Mouse (Mus musculus) gastrocnemius, postnatal 10 days (tissue): ENCODE measurements around the gene Pqbp1. TPM values are rescaled to one million over a fixed set of nuclear protein-coding genes. Genes with fewer than 3 reads are reported as not detected.
"Not testable (repeated sequence)": the region's sequence is repeated elsewhere in the genome, so short reads cannot be mapped to it uniquely, and the experiment has no call there.

Experiments used
- DNase-seq: peaks from one replicate; pipeline ENCODE4 v3.0.0; 2021; ENCODE audit warnings: mixed read lengths
- long read RNA-seq, 2 experiments: library from polyadenylated mRNA; stranded (forward); transcript quantifications; one replicate each; pipeline ENCODE4 v2.0.0; 2021
- total RNA-seq, 2 experiments: library from RNA; stranded (reverse); gene quantifications; 2 replicates each; pipeline ENCODE4 v1.2.3; 2021

The Pqbp1 gene
- 10 to 100 TPM; 32.2 to 38.5 TPM for total RNA-seq
- long read RNA-seq, experiment 1, transcript Pqbp1-201 (7 exons, 1,104 nt) = major isoform, 6 of 14 reads
- long read RNA-seq, experiment 1, partial matches to known transcripts = 0 of 14 reads
- long read RNA-seq, experiment 1, other reads (novel, unspliced or antisense) = 2 of 14 reads
- long read RNA-seq, experiment 2, transcript Pqbp1-203 (7 exons, 1,148 nt) = minor isoform, 6 of 16 reads
- long read RNA-seq, experiment 2, transcript Pqbp1-201 (7 exons, 1,104 nt) = major isoform, 8 of 16 reads
- long read RNA-seq, experiment 2, partial matches to known transcripts = 0 of 16 reads
- long read RNA-seq, experiment 2, other reads (novel, unspliced or antisense) = 0 of 16 reads

DNA sequence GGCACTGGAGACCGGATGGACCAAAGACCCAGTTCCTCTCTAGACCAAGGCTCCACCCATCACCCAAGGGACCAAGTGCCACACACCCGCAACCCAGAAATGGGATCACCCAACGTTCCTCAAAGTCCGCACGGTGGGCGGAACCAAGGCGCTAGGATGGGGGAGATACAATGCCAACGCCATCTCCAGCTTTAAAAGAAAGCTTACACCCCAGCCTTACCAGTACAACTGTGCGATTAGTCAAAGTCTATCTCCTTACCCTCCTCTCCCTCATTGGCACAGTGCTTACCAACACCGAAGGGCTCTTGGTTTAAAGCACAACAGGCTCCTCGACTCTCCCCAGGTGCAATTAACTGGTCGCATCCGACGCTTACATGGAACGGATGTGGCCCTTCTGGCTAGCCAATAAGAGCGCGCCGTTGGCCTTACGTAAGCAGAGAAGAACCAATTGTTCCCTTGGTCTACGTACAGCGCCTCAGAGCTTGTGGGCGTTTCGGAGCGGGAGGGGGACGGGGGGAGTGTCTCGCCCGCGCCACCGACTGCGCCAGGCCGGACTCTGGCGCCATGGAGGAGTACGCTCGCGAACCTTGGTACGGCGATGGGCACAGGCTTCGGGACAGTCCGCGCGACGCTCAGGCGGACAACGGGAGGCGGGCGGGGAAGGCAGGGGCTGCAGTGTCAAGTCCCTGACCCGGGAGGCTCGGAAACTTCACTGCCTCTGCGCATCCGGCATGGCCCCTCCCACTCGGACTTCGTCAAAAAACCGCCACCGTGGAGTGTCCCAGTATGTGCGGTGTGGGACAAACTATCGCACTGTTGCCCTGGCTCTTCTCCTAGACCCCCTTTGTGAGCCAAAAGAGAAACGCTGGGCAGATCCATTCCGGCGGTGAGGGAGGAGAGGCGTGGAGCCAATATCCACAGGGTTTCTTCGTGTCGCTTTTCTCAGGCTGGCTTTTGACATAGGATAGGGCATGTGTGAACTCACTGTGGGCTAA lies at the start of gene Pqbp1, which contains the start of gene Timm17b:
Pqbp1 (minus strand) TSS at position 390 of the 995 bp plus-strand sequence.
Timm17b (plus strand) TSS at position 478 of the 995 bp plus-strand sequence.
- DNase-seq = peak; percentile 75

DNA sequence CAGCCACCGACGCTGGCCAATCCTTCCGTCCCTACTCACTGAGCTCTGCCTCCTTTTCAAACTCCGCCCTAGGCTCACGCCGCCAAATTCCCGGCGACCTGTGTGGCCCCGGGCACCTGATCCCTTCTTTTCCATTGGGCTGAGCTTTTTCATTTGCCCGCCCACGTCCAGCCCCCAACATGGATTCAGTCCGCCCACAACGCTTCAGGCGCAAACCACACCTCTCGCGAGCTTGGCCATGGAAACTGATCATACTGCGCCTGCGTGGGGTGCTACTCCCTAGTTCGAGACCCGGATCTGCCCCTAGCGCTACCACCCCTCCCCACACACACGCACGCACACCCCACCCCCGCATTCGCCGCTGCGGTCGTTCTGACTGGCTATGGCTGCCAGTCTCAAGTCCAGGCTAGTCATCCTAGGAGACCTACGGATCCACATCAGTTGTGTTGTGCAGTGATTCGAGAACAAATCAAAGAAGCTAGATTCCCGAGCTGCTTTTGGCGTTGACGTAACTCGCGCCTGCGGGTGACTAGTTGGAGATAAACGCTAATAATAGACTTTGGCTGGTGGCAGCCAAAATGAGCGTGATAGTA lies 48.9 kb upstream of the Pqbp1 start:
- peak; percentile 84 for DNase-seq

DNA sequence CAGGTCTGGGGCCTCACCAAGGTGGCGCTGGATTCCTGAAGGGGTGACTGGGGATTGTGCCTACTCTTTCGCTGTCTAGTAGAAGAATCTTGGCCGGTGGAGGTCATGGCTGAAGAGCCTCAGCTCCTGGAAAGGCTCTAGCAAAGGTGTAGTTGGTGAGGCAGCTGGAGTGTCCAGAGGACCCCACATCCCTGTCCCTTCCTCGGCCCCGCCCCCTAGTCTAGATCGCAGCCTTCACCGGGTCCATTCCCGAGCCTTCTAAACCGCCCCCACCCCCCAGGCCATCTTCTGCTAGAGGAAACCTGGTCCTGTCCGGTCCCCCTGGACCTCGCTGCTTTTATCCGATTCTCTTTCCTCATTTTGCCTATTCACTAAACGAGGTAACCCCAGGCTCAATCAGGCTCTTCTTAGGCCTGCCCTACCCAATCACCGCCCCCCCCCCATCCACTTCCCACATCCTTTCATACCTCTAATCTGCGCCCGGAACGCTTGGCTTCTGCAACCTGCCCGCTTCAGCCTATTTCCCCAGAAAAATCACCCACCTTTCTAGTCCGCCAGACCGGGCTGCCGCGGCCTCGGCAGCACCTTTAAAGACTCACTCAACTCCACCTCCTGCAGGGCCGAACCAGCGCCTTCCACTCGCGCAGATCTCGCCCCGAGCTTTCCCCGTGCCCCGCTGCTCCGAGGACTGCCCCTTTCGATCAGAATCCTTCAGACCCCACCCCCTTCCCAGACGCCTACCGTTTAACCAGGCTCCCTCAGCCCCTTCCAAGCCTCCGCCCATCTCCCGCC lies 48.2 kb upstream of the Pqbp1 start, which contains the start of gene Hdac6:
Hdac6 (minus strand) TSS at position 782 of the 792 bp plus-strand sequence.
- no peak for DNase-seq

DNA sequence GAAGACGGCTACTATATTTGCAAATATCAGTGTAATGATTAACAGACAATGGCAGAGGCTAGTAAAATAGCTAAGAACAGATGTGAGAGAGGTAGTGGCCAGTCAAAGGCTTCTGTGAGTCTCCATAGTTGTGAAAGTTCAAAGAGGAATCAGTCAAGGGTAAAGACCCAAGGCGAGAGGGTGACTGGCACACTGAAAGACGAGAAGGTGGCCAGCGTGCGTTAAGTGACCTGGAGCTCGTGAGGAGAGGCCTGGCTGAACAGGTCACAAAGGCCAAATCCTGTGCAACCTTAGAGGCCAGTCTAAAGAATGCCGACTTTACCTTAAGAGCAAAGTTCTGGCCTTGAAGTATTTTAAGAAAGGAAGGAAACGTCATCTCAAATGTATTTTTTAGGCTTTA lies 46.5 kb upstream of the Pqbp1 start:
- no peak for DNase-seq

GRCm38 (mm10) chrX:7937667-7938066 lies 38.6 kb upstream of the Pqbp1 start:
- no peak for DNase-seq

DNA sequence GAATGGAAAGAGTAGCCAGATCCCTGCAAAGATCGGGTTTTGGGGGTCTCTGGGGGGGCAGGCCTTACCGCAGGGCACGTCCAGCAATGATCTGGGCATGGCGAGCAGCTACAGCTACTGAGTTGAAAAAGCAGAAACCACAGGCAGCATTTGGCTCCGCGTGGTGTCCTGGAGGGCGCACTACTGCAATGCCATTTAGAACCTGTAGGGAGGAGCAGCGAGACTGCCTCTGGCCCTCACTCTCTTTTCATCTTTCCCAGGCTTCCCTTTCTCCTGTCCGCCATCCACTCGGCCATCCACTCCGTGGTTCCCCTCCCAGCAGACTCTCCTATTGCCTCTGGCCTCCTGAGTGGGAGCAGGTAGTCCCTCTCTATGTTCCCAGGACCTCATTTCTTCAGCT lies 37.8 kb upstream of the Pqbp1 start:
- no peak for DNase-seq

DNA sequence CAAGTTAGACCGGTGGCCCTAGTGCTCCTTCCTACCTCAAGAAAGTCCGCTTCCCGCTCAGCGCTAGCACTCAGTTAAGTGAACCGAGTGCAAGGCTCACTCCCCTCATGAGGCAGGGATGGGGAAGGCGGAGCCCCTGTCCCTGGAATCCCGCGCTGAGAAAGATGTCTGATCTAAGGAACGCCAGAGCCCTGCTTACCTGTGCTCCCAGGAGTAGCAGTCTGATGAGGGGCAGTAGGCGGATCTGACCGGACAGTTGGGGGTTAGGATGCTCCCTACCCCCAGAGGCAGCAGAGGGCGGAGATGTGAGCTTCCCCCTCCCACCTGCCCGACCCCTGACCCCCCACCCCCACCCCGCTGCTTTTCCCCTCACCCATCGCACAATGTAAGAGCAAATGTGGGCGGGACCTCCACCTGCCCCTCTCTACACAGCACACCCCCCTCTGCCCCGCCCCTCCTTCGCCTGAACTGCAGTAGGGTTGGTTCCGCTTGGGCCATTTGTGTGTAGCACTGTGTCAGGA lies 29.3 kb upstream of the Pqbp1 start, which contains the start of gene Eras:
Eras (minus strand) TSS at position 338 of the 521 bp plus-strand sequence.
- no peak for DNase-seq

- no peak for DNase-seq
These were observed 28.0 kb upstream of the Pqbp1 start for GRCm38 (mm10) chrX:7927116-7927515.

- DNase-seq = no peak
These were observed 27.2 kb upstream of the Pqbp1 start for GRCm38 (mm10) chrX:7926266-7926665.

DNA sequence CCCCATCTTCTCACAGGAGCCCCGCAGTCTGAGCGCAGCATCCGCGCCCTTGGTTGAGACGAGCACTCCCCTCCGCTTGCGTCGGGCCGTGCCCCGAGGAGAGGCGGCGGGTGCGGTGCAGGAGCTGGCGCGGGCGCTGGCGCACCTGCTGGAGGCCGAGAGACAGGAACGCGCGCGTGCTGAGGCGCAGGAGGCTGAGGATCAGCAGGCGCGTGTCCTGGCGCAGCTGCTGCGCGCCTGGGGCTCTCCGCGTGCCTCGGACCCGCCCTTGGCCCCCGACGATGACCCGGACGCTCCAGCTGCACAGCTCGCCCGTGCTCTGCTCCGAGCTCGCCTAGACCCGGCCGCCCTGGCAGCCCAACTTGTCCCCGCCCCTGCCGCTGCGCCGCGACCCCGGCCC lies 23.0 kb upstream of the Pqbp1 start:
- DNase-seq = no peak

GRCm38 (mm10) chrX:7919601-7920383 lies 20.7 kb upstream of the Pqbp1 start, which contains the start of gene Pcsk1n:
Pcsk1n (plus strand) TSS chrX:7919822.
- DNase-seq = no peak

GRCm38 (mm10) chrX:7917960-7918359 lies 18.9 kb upstream of the Pqbp1 start:
- DNase-seq = not testable (repeated sequence)

DNA sequence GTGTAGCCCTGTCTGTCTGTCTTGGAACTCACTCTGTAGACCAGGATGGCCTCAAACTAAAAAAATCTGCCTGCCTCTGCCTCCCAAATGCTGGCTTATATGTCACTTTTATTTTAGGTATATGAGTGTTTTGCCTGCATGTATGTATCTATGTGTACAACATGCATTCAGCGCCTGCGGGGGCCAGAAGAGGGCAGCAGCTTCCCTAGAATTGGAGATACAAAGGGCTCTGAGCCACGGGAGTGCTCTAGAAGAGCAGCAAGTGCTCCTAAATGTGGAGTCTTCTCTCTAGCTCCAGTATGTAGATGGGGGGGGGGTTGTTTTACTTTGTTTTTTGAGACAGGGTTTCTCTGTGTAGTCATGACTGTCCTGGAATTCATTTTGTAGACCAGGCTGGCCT lies 16.6 kb upstream of the Pqbp1 start:
- DNase-seq = not testable (repeated sequence)

DNA sequence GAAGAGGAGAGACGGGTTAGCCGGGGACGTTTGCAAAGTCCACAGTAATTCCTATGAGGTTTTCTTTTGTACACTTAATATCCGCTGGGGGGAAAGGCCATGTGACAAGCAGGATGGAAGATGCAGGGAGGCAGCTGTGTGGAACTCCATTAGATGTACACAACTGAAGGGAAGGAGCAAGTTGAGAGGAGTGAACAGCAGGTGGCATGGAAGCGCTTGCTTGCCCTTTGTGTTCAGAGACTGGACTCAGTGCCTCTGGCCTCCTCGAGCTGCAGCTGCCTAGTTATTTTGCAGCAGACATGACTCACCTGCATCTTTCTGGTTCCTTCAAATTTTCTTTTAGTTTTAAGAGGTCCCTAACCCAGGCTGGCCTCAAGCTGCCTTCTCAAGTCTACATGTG lies 11.4 kb upstream of the Pqbp1 start:
- DNase-seq = no peak

DNA sequence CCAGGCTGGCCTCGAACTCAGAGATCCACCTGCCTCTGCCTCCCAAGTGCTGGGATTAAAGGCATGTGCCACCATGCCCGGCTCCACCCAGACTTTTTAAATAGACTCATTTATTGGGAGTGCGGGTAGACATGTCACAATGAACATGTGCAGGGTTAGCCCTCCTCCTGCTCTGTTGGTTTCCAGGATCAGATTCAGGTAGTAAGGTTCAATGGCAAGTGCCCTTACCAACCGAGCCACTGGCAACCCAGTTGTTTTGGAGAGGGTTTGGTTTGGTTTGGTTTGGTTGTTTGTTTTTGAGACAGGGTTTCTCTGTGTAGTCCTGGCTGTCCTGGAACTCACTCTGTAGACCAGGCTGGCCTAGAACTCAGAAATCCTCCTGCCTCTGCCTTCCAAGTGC lies 10.2 kb upstream of the Pqbp1 start, which contains the start of gene Gm10490:
Gm10490 (plus strand) TSS at position 301 of the 400 bp plus-strand sequence.
- DNase-seq = not testable (repeated sequence)

DNA sequence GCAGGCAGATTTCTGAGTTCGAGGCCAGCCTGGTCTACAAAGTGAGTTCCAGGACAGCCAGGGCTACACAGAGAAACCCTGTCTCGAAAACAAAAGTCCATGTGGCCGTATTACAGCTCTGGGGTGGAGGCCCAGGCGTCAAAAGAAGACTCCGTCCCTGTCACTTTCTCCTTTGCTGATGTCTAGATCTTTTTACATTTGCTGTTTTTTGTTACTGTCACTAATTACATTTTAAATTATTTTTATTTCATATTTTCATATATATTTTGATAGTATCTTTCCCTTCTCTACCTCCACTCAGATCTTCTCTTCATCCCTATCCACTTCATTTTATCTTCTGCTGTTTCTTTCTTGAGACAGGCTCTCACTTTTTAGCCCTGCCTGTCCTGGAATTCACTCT lies 8.7 kb upstream of the Pqbp1 start, which contains the start of gene Gm10491:
Gm10491 (minus strand) TSS at position 101 of the 400 bp plus-strand sequence.
- no peak for DNase-seq

DNA sequence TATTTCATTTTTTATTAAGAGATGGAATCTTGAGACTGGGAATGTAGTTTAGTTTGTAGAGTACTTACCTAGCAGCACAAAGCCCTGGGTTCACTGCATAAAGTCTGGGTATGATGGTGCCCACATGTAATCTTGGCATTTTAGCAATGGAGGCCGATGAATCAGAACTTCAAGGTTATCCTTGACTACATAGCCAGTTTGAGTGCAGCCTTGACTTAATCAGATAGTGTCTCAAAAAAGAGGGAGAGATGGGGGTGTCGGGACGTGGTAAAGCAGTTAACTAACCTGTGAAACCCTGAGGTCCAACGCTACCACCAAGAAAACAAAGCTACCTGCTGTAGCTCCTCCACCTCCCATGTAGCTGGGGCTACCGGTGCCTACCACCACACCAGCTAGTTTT lies 5.4 kb upstream of the Pqbp1 start:
- DNase-seq = no peak

GRCm38 (mm10) chrX:7898211-7898610 lies 858 bp downstream of the Pqbp1 start:
- DNase-seq = no peak

DNA sequence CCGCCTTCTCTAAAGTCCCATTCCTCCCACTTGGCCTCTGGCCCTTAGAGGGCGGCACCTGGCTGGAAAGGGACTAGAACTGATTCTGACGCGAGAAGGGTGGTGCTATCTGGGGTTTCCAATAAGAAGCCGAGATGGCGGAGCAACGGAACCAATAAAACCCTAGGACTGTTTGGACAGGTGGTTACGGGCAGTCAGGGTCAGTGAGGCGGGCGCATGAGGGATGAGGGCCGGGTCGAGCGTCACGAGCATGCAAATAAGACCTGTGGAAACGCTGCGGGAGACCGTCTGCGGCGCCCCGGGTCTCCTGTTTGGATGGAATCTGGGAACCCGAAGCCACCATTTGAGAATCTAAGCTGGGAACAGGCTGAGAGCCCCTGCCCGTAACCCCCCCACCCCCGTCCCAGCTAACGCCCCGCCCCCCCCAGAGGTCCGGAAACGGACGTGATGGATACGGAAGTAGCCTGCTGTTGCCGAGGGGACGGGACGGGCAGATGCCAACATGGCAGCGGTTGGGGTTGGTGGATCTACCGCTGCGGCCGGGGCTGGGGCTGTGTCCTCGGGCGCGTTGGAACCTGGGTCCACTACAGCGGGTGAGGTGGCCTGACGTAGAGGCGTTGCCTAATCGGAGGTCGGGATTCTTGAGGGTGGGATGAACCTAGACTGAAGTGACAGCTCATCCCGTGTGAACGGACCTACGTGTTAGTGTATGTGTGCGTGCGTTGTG lies 15.1 kb downstream of the Pqbp1 start, which contains the start of gene Slc35a2:
Slc35a2 (plus strand) TSS at position 188 of the 727 bp plus-strand sequence.
- DNase-seq = peak; percentile 76
